Comparison of ENCODE assay signal across 20 mouse cellular contexts in genomic region chr3:138069756-138070511, GRCm38 (mm10). TPM values are rescaled to one million over a fixed set of nuclear protein-coding genes. Genes with fewer than 3 reads are reported as not detected.
DNase-seq lines count a peak whose midpoint lies in the region; ATAC-seq and TF ChIP-seq lines count a peak whose summit lies in the region.
"Had no signal": no experiment of that assay in that cellular context is flagged by ENCODE, and none has a peak within 500 bp of the region (broad histone marks: within the 10 kb centered on the region; RNA-seq: fewer than 3 reads in every experiment).

No protein-coding gene starts in this region.

- DNase-seq in heart, postnatal 14 days = no peak
- peak; percentile 41 for DNase-seq in CH12.LX (ENCODE audit: extremely low read depth)
- DNase-seq in heart, postnatal 4 days = peak; percentile 24
- DNase-seq in left cerebral cortex, adult 9 months (ENCODE audit: low spot score in 2 of 2) = no peak
- no peak for DNase-seq in spleen, adult 18-20 months
- DNase-seq: adrenal gland, postnatal 25 days; cerebellum, adult 8-10 months; lung, embryonic 14.5 days had no signal

- no peak for ATAC-seq in heart, embryonic 12.5 days (ENCODE audit: insufficient number of reproducible peaks, low FRiP score)
- no peak for ATAC-seq in embryonic facial prominence, embryonic 13.5 days (ENCODE audit: insufficient number of reproducible peaks, insufficient read depth, low FRiP score, low TSS enrichment, low read depth)
- ATAC-seq: activated CD4-positive, CD25-positive, alpha-beta regulatory T cell, adult 4 months; intestine, embryonic 16.5 days had no signal

- peak overlapping the region; percentile 66 for H3K9ac ChIP-seq in heart, embryonic 12.5 days
- no peak overlapping the region for H3K9ac ChIP-seq in CH12.LX (ENCODE audit: insufficient read depth, low read depth)
- H3K9ac ChIP-seq in embryonic facial prominence, embryonic 13.5 days = 0 out of 2 replicates have a peak overlapping the region, but pooled peaks have one; percentile 16
- H3K9ac ChIP-seq: lung, embryonic 14.5 days; neural tube, embryonic 13.5 days had no signal

- no peaks in the 10 kb centered on the region for H3K27me3 ChIP-seq in heart, embryonic 12.5 days (replicated peaks)
- H3K27me3 ChIP-seq in CH12.LX (replicated peaks) = peaks cover 20% of the 10 kb centered on the region
- no peaks in the 10 kb centered on the region for H3K27me3 ChIP-seq in embryonic facial prominence, embryonic 13.5 days
- H3K27me3 ChIP-seq: neural tube, embryonic 13.5 days had no signal

- no peaks in the 10 kb centered on the region for H3K79me2 ChIP-seq in CH12.LX (replicated peaks; ENCODE audit: control insufficient read depth, extremely low read depth, insufficient read depth, poor library complexity, severe bottlenecking)

- in situ Hi-C loops in CH12.LX (cut with MboI; ENCODE audit: low pct_ligation_motif_present, low pct_unique_long_range_greater_than_20kb, low sequenced_read_pairs) = loop anchor here (5.0 kb wide), 2 partner anchors 62 to 68 kb away; no protein-coding TSS in a partner anchor

- dilution Hi-C loops in CH12.LX (cut with MboI; ENCODE audit: extremely low pct_ligation_motif_present, extremely low pct_unique_long_range_greater_than_20kb, low sequenced_read_pairs) = no loop called here

- TF ChIP-seq POLR2A in CH12.LX (IDR thresholded peaks at IDR 0.05; ENCODE audit: low read depth, low read length) = no peak

- no peak; the same call in 1 of the 2 replicates for TF ChIP-seq RAD21 in CH12.LX (IDR thresholded peaks at IDR 0.05; ENCODE audit: low read depth, low read length)

- WGBS in heart, embryonic 12.5 days = 58% methylated on average over 18 of the region's 18 CpGs
- 68% methylated on average over 18 of the region's 18 CpGs for WGBS in embryonic facial prominence, embryonic 13.5 days

- H3K27ac ChIP-seq in heart, embryonic 12.5 days (ENCODE audit: poor library complexity, severe bottlenecking) = peak overlapping the region; percentile 76
- no peak overlapping the region for H3K27ac ChIP-seq in CH12.LX (ENCODE audit: insufficient read depth, low read depth)
- peak overlapping the region; percentile 51; the same call in 1 of the 2 replicates for H3K27ac ChIP-seq in embryonic facial prominence, embryonic 13.5 days
- H3K27ac ChIP-seq: kidney, postnatal 0 days; macrophage; neural tube, embryonic 13.5 days had no signal

- no peaks in the 10 kb centered on the region for H3K9me3 ChIP-seq in heart, embryonic 12.5 days (replicated peaks)
- H3K9me3 ChIP-seq in CH12.LX (replicated peaks; ENCODE audit: low read length) = peaks cover 2% of the 10 kb centered on the region
- H3K9me3 ChIP-seq in embryonic facial prominence, embryonic 13.5 days = no peaks in the 10 kb centered on the region
- H3K9me3 ChIP-seq: neural tube, embryonic 13.5 days had no signal

- no peak for TF ChIP-seq EP300 in CH12.LX (IDR thresholded peaks at IDR 0.05; ENCODE audit: low read length)

- H3K4me1 ChIP-seq in heart, embryonic 12.5 days (replicated peaks) = peaks cover 64% of the 10 kb centered on the region
- H3K4me1 ChIP-seq in CH12.LX (ENCODE audit: control insufficient read depth in 1 of 2, insufficient read depth in 2 of 2) = peaks cover 26% of the 10 kb centered on the region in 2 experiments
- H3K4me1 ChIP-seq in embryonic facial prominence, embryonic 13.5 days = peaks cover 37% of the 10 kb centered on the region

- intact Hi-C loops in heart, postnatal 14 days (cut with DNase I) = loop anchor here (2.0 to 5.0 kb wide), 3 partner anchors 43 to 78 kb away; partner anchors contain the start of gene Trmt10a

- H3K4me2 ChIP-seq in heart, embryonic 12.5 days = peak overlapping the region; percentile 68
- no peak overlapping the region for H3K4me2 ChIP-seq in CH12.LX (ENCODE audit: insufficient read depth, low read depth, poor library complexity, severe bottlenecking)
- H3K4me2 ChIP-seq in embryonic facial prominence, embryonic 13.5 days = no peak overlapping the region
- H3K4me2 ChIP-seq: liver, embryonic 11.5 days; lung, embryonic 14.5 days; neural tube, embryonic 13.5 days had no signal

- no peak for TF ChIP-seq CTCF in CH12.LX (conservative IDR thresholded peaks at IDR 0.05 in 1 of 2, IDR thresholded peaks at IDR 0.05 in 1 of 2; ENCODE audit: low read depth in 2 of 2, low read length in 2 of 2)

- H3K4me3 ChIP-seq in heart, embryonic 12.5 days = peak overlapping the region; percentile 44
- H3K4me3 ChIP-seq in CH12.LX (replicated peaks in 1 of 3; ENCODE audit: low read depth in 2 of 3, low read length in 2 of 3, poor library complexity in 1 of 3) = no peak overlapping the region
- no peak overlapping the region for H3K4me3 ChIP-seq in embryonic facial prominence, embryonic 13.5 days
- H3K4me3 ChIP-seq: neural tube, embryonic 13.5 days had no signal

- no peaks in the 10 kb centered on the region for H3K36me3 ChIP-seq in heart, embryonic 12.5 days
- H3K36me3 ChIP-seq in CH12.LX (replicated peaks in 1 of 2; ENCODE audit: control insufficient read depth in 1 of 2, insufficient read depth in 1 of 2, low read length in 1 of 2) = peaks cover 0 to 2% of the 10 kb centered on the region in 2 experiments
- H3K36me3 ChIP-seq in embryonic facial prominence, embryonic 13.5 days = no peaks in the 10 kb centered on the region
- H3K36me3 ChIP-seq: neural tube, embryonic 13.5 days had no signal

TF ChIP-seq in CH12.LX, 34 proteins besides CTCF, POLR2A, EP300 and RAD21:
- no peak for TF ChIP-seq ETS1 (conservative IDR thresholded peaks at IDR 0.05; ENCODE audit: low read depth, low read length)
- no peak for TF ChIP-seq RCOR1 (conservative IDR thresholded peaks at IDR 0.05; ENCODE audit: low read depth, low read length)
- no peak for TF ChIP-seq MEF2A (IDR thresholded peaks at IDR 0.05; ENCODE audit: borderline replicate concordance, low read depth, low read length)
- TF ChIP-seq MAX (IDR thresholded peaks at IDR 0.05; ENCODE audit: low read length) = no peak
- no peak for TF ChIP-seq JUN (IDR thresholded peaks at IDR 0.05; ENCODE audit: insufficient read depth, low read depth, low read length)
- no peak for TF ChIP-seq HCFC1 (IDR thresholded peaks at IDR 0.05; ENCODE audit: low read depth, low read length)
- no peak for TF ChIP-seq GABPA (IDR thresholded peaks at IDR 0.05; ENCODE audit: insufficient replicate concordance, low read depth, low read length)
- TF ChIP-seq ZKSCAN1 (IDR thresholded peaks at IDR 0.05; ENCODE audit: borderline replicate concordance, low read depth, low read length) = no peak
- TF ChIP-seq MXI1 (IDR thresholded peaks at IDR 0.05; ENCODE audit: low read depth, low read length) = no peak
- TF ChIP-seq TCF12 (IDR thresholded peaks at IDR 0.05; ENCODE audit: low read depth, low read length) = no peak
- TF ChIP-seq JUND (conservative IDR thresholded peaks at IDR 0.05; ENCODE audit: low read depth, low read length) = no peak
- no peak for TF ChIP-seq IRF4 (IDR thresholded peaks at IDR 0.05; ENCODE audit: low read depth, low read length)
- TF ChIP-seq MAZ (IDR thresholded peaks at IDR 0.05; ENCODE audit: low read depth, low read length) = no peak
- TF ChIP-seq POLR2AphosphoS2 (IDR thresholded peaks at IDR 0.05; ENCODE audit: low read depth, low read length) = no peak

RNA-seq across cellular contexts. Expression of gene Gm5105, which starts 2.7 kb away (rescaled TPM):
- polyA plus RNA-seq in heart, embryonic 12.5 days (2016; fragmentation: Nextera tagmentation; extraction: Ambion mirVana) = 0.27 and 0.73 TPM in 2 replicates
- total RNA-seq in heart, postnatal 14 days (2021) = under 1 TPM; 0.85 to 0.93 TPM
- total RNA-seq in CH12.LX (2012; rRNA removed) = 0.13 TPM in 1 of 2 replicates, not detected in the other
- not detected in 2 replicates for total RNA-seq in CH12.LX (2014; rRNA removed)
- polyA plus RNA-seq in CH12.LX (2012; ENCODE audit: insufficient read length, low read depth) = not detected in 2 replicates
- polyA plus RNA-seq in embryonic facial prominence, embryonic 13.5 days (2015; fragmentation: Nextera tagmentation; extraction: Ambion mirVana) = 0.40 TPM in 1 of 2 replicates, not detected in the other
- 1 to 10 TPM in 1 of 2 experiments, under 1 TPM in 1; 0.48 to 1.0 TPM for total RNA-seq in heart, postnatal 4 days (2021)
- total RNA-seq: adrenal gland, postnatal 25 days; hematopoietic stem cell, adult 5-6 weeks; left cerebral cortex, postnatal 14 days; midbrain, postnatal 0 days had no signal
- polyA plus RNA-seq: activated CD4-positive, CD25-positive, alpha-beta regulatory T cell, adult 4 months; liver, embryonic 11.5 days; lung, embryonic 14.5 days; macrophage; thymus, postnatal 0 days had no signal

RNA-seq across cellular contexts. Expression of gene 1110002E22Rik, which starts 5.1 kb away (rescaled TPM):
- polyA plus RNA-seq in heart, embryonic 12.5 days (2016; fragmentation: Nextera tagmentation; extraction: Ambion mirVana) = 12.1 and 12.4 TPM in 2 replicates
- 10 to 100 TPM; 51.9 to 53.7 TPM for total RNA-seq in heart, postnatal 14 days (2021)
- total RNA-seq in CH12.LX (2012; rRNA removed) (1.3 and 2.0 TPM in 2 replicates), CH12.LX (2014; rRNA removed) (0.43 and 0.66 TPM in 2 replicates)
- 2.3 and 2.6 TPM in 2 replicates for polyA plus RNA-seq in CH12.LX (2012; ENCODE audit: insufficient read length, low read depth)
- polyA plus RNA-seq in embryonic facial prominence, embryonic 13.5 days (2015; fragmentation: Nextera tagmentation; extraction: Ambion mirVana) = 0.40 and 0.41 TPM in 2 replicates
- total RNA-seq in heart, postnatal 4 days (2021) = 10 to 100 TPM; 56.0 to 60.4 TPM
- polyA plus RNA-seq: activated CD4-positive, CD25-positive, alpha-beta regulatory T cell, adult 4 months; macrophage had no signal

Comparison
In these comparisons a context has a peak if more than half of its experiments do, and no peak if none do; other contexts are left out.
1. DNase-seq: peak in CH12.LX (single experiment) and heart, postnatal 4 days (single experiment); none in heart, postnatal 14 days (0 of 2), left cerebral cortex, adult 9 months (0 of 2) and spleen, adult 18-20 months (0 of 2).
2. RNA of gene 1110002E22Rik, which starts 5.1 kb away (total RNA-seq): 56.0 to 60.4 TPM in heart, postnatal 4 days and 51.9 to 53.7 TPM in heart, postnatal 14 days; 0.43 to 2.0 TPM in CH12.LX; every median in the first group is over 10 times any median in the second.